Mouse (Mus musculus): ENCODE measurements around the gene Pdia3. TPM values are rescaled to one million over a fixed set of nuclear protein-coding genes. Genes with fewer than 3 reads are reported as not detected.

The Pdia3 gene
- polyA plus RNA-seq, 1 experiment from 2014 or later: 542 TPM

- Histone ChIP-seq H3K27ac (ENCODE audit: low read depth, low read length) (peak overlapping the region; percentile 95), H3K4me3 (ENCODE audit: low read length) (peak overlapping the region; percentile 97)
- WGBS: 14% methylated on average over 9 of the region's 9 CpGs
Observed at GRCm38 (mm10) chr2:121448136-121448535, 34.6 kb downstream of the Pdia3 start.

GRCm38 (mm10) chr2:121448739-121449535 is 35.4 kb downstream of the Pdia3 start, which contains the start of gene Serf2:
Gene Serf2 (plus strand): TSS chr2:121449195.
- H3K4me2 ChIP-seq (replicated peaks; ENCODE audit: low read depth, low read length): peak within 1 kb of the TSS; percentile 69
- no peaks in the 10 kb centered on the region for H3K9me3 ChIP-seq (ENCODE audit: control insufficient read depth, low read length)
- no peaks in the 10 kb centered on the region for H3K27me3 ChIP-seq (ENCODE audit: control insufficient read depth, insufficient read depth, low read length)
- under 1% methylated on average over 62 of the region's 74 CpGs for WGBS
- 0 out of 2 replicates have a peak, but pooled peaks cover 2% of the 10 kb centered on the region for H3K4me1 ChIP-seq (ENCODE audit: control insufficient read depth, insufficient read depth, low read length)
- H3K36me3 ChIP-seq (ENCODE audit: control insufficient read depth, insufficient read depth, low read length): peaks cover 22% of the 10 kb centered on the region
- peak; percentile 99 for ATAC-seq (ENCODE audit: low FRiP score, low TSS enrichment)
- peak within 1 kb of the TSS; percentile 97 for H3K4me3 ChIP-seq (ENCODE audit: low read length)
- peak within 1 kb of the TSS; percentile 98 for H3K9ac ChIP-seq (ENCODE audit: low read depth, low read length)
- H3K27ac ChIP-seq (ENCODE audit: low read depth, low read length): peak within 1 kb of the TSS; percentile 97

More at GRCm38 (mm10) chr2:121448136-121448535, 34.6 kb downstream of the Pdia3 start:
- Histone ChIP-seq H3K36me3 (ENCODE audit: control insufficient read depth, insufficient read depth, low read length) (peaks cover 20% of the 10 kb centered on the region), H3K4me1 (ENCODE audit: control insufficient read depth, insufficient read depth, low read length) (peaks cover 4% of the 10 kb centered on the region; the same call in 1 of the 2 replicates), H3K27me3 (ENCODE audit: control insufficient read depth, insufficient read depth, low read length) (no peaks in the 10 kb centered on the region), H3K4me2 (replicated peaks; ENCODE audit: low read depth, low read length) (peak overlapping the region; percentile 69), H3K9me3 (ENCODE audit: control insufficient read depth, low read length) (no peaks in the 10 kb centered on the region), H3K9ac (ENCODE audit: low read depth, low read length) (peak overlapping the region; percentile 61; the same call in 1 of the 2 replicates)
- ATAC-seq (ENCODE audit: low FRiP score, low TSS enrichment): no peak

- WGBS: under 1% methylated on average over 50 of the region's 54 CpGs
- peak; percentile 56 for ATAC-seq (ENCODE audit: low FRiP score, low TSS enrichment)
- Histone ChIP-seq H3K4me1 (ENCODE audit: control insufficient read depth, insufficient read depth, low read length) (0 out of 2 replicates have a peak, but pooled peaks cover 2% of the 10 kb centered on the region), H3K4me3 (ENCODE audit: low read length) (peak overlapping the region; percentile 97), H3K27me3 (ENCODE audit: control insufficient read depth, insufficient read depth, low read length) (no peaks in the 10 kb centered on the region), H3K27ac (ENCODE audit: low read depth, low read length) (peak overlapping the region; percentile 97), H3K4me2 (replicated peaks; ENCODE audit: low read depth, low read length) (peak overlapping the region; percentile 64), H3K9ac (ENCODE audit: low read depth, low read length) (peak overlapping the region; percentile 98), H3K36me3 (ENCODE audit: control insufficient read depth, insufficient read depth, low read length) (peaks cover 22% of the 10 kb centered on the region), H3K9me3 (ENCODE audit: control insufficient read depth, low read length) (no peaks in the 10 kb centered on the region)
Observed at GRCm38 (mm10) chr2:121449545-121450011, 36.0 kb downstream of the Pdia3 start.

GRCm38 (mm10) chr2:121450093-121450492 is 36.5 kb downstream of the Pdia3 start:
- Histone ChIP-seq H3K9ac (ENCODE audit: low read depth, low read length) (peak overlapping the region; percentile 98), H3K4me2 (replicated peaks; ENCODE audit: low read depth, low read length) (peak overlapping the region; percentile 64), H3K27ac (ENCODE audit: low read depth, low read length) (peak overlapping the region; percentile 97), H3K9me3 (ENCODE audit: control insufficient read depth, low read length) (no peaks in the 10 kb centered on the region), H3K36me3 (ENCODE audit: control insufficient read depth, insufficient read depth, low read length) (peaks cover 22% of the 10 kb centered on the region), H3K27me3 (ENCODE audit: control insufficient read depth, insufficient read depth, low read length) (no peaks in the 10 kb centered on the region), H3K4me3 (ENCODE audit: low read length) (peak overlapping the region; percentile 97), H3K4me1 (ENCODE audit: control insufficient read depth, insufficient read depth, low read length) (0 out of 2 replicates have a peak, but pooled peaks cover 2% of the 10 kb centered on the region)
- no peak for ATAC-seq (ENCODE audit: low FRiP score, low TSS enrichment)
- 0% methylated on average over 7 of the region's 7 CpGs for WGBS

GRCm38 (mm10) chr2:121452361-121452760 is 38.8 kb downstream of the Pdia3 start:
- Histone ChIP-seq H3K27me3 (ENCODE audit: control insufficient read depth, insufficient read depth, low read length) (no peaks in the 10 kb centered on the region), H3K27ac (ENCODE audit: low read depth, low read length) (no peak overlapping the region), H3K4me2 (replicated peaks; ENCODE audit: low read depth, low read length) (no peak overlapping the region), H3K36me3 (ENCODE audit: control insufficient read depth, insufficient read depth, low read length) (peaks cover 22% of the 10 kb centered on the region), H3K9me3 (ENCODE audit: control insufficient read depth, low read length) (no peaks in the 10 kb centered on the region), H3K9ac (ENCODE audit: low read depth, low read length) (no peak overlapping the region), H3K4me1 (ENCODE audit: control insufficient read depth, insufficient read depth, low read length) (peaks cover 8% of the 10 kb centered on the region; the same call in 1 of the 2 replicates), H3K4me3 (ENCODE audit: low read length) (no peak overlapping the region)
- WGBS: 85% methylated on average over 4 of the region's 4 CpGs
- ATAC-seq (ENCODE audit: low FRiP score, low TSS enrichment): no peak

- ATAC-seq (ENCODE audit: low FRiP score, low TSS enrichment): no peak
- Histone ChIP-seq H3K27me3 (ENCODE audit: control insufficient read depth, insufficient read depth, low read length) (no peaks in the 10 kb centered on the region), H3K9ac (ENCODE audit: low read depth, low read length) (no peak within 1 kb of the TSS), H3K9me3 (ENCODE audit: control insufficient read depth, low read length) (no peaks in the 10 kb centered on the region), H3K4me2 (replicated peaks; ENCODE audit: low read depth, low read length) (no peak within 1 kb of the TSS), H3K4me3 (ENCODE audit: low read length) (no peak within 1 kb of the TSS), H3K27ac (ENCODE audit: low read depth, low read length) (no peak within 1 kb of the TSS), H3K4me1 (ENCODE audit: control insufficient read depth, insufficient read depth, low read length) (peaks cover 8% of the 10 kb centered on the region; the same call in 1 of the 2 replicates), H3K36me3 (ENCODE audit: control insufficient read depth, insufficient read depth, low read length) (peaks cover 22% of the 10 kb centered on the region)
- WGBS: 81% methylated on average over 4 of the region's 4 CpGs
Observed at GRCm38 (mm10) chr2:121452990-121453389, 39.4 kb downstream of the Pdia3 start, which contains the start of gene Hypk. Gene Hypk (plus strand): TSS chr2:121453290.

GRCm38 (mm10) chr2:121453917-121454316 is 40.3 kb downstream of the Pdia3 start:
- no peak overlapping the region for H3K4me2 ChIP-seq (replicated peaks; ENCODE audit: low read depth, low read length)
- H3K27ac ChIP-seq (ENCODE audit: low read depth, low read length): no peak overlapping the region
- 90% methylated on average over 6 of the region's 6 CpGs for WGBS
- H3K36me3 ChIP-seq (ENCODE audit: control insufficient read depth, insufficient read depth, low read length): peaks cover 30% of the 10 kb centered on the region
- H3K27me3 ChIP-seq (ENCODE audit: control insufficient read depth, insufficient read depth, low read length): no peaks in the 10 kb centered on the region
- H3K9ac ChIP-seq (ENCODE audit: low read depth, low read length): no peak overlapping the region
- ATAC-seq (ENCODE audit: low FRiP score, low TSS enrichment): no peak
- H3K9me3 ChIP-seq (ENCODE audit: control insufficient read depth, low read length): no peaks in the 10 kb centered on the region
- H3K4me3 ChIP-seq (ENCODE audit: low read length): no peak overlapping the region
- H3K4me1 ChIP-seq (ENCODE audit: control insufficient read depth, insufficient read depth, low read length): peaks cover 8% of the 10 kb centered on the region; the same call in 1 of the 2 replicates

- Histone ChIP-seq H3K9me3 (ENCODE audit: control insufficient read depth, low read length) (no peaks in the 10 kb centered on the region), H3K4me2 (replicated peaks; ENCODE audit: low read depth, low read length) (no peak overlapping the region), H3K4me1 (ENCODE audit: control insufficient read depth, insufficient read depth, low read length) (peaks cover 8% of the 10 kb centered on the region; the same call in 1 of the 2 replicates), H3K27ac (ENCODE audit: low read depth, low read length) (no peak overlapping the region), H3K27me3 (ENCODE audit: control insufficient read depth, insufficient read depth, low read length) (no peaks in the 10 kb centered on the region), H3K9ac (ENCODE audit: low read depth, low read length) (no peak overlapping the region), H3K4me3 (ENCODE audit: low read length) (no peak overlapping the region), H3K36me3 (ENCODE audit: control insufficient read depth, insufficient read depth, low read length) (peaks cover 38% of the 10 kb centered on the region)
- no peak for ATAC-seq (ENCODE audit: low FRiP score, low TSS enrichment)
- WGBS: 79% methylated on average over 5 of the region's 5 CpGs
Observed at GRCm38 (mm10) chr2:121455534-121455933, 42.0 kb downstream of the Pdia3 start.
